Mouse (Mus musculus) stomach, postnatal 0 days (tissue): ENCODE results near the gene 1700012B09Rik. TPM values are rescaled to one million over a fixed set of nuclear protein-coding genes. Genes with fewer than 3 reads are reported as not detected.

Experiments
- ATAC-seq: fragments of 200-750 bp; cut with Nextera tagmentation; 2 replicates; pipeline ENCODE4 v1.8.0; 2017; ENCODE audit not compliant: low FRiP score, low TSS enrichment
- DNase-seq: peaks from one replicate; pipeline ENCODE4 v3.0.0-alpha.2; 2016; ENCODE audit warnings: low spot score
- H3K27ac ChIP-seq: fragments of 300-500 bp; sonication (generic); replicated peaks from 2 replicates; pipeline ENCODE4 v1.5.1; 2014; ENCODE audit warnings: mild to moderate bottlenecking, control low read depth
- H3K27me3 ChIP-seq: fragments of 300-500 bp; sonication (generic); 2 replicates; pipeline ENCODE4 v1.6.1; 2014; ENCODE audit warnings: low read length; ENCODE audit not compliant: control insufficient read depth, insufficient read depth
- H3K36me3 ChIP-seq: fragments of 300-500 bp; sonication (generic); 2 replicates; pipeline ENCODE4 v1.6.1; 2014; ENCODE audit warnings: low read length, mixed read lengths; ENCODE audit not compliant: control insufficient read depth, insufficient read depth
- H3K4me1 ChIP-seq: fragments of 300-500 bp; sonication (generic); replicated peaks from 2 replicates; pipeline ENCODE4 v1.6.1; 2014; ENCODE audit warnings: antibody characterized with exemption; ENCODE audit not compliant: control insufficient read depth, insufficient read depth
- H3K4me2 ChIP-seq: fragments of 300-500 bp; sonication (generic); replicated peaks from 2 replicates; pipeline ENCODE4 v1.6.1; 2014; ENCODE audit warnings: low read depth, mild to moderate bottlenecking, control low read depth, moderate library complexity
- H3K4me3 ChIP-seq: fragments of 300-500 bp; sonication (generic); 2 replicates; pipeline ENCODE4 v1.5.1; 2014; ENCODE audit warnings: low read depth, low read length, control low read depth
- H3K9ac ChIP-seq: fragments of 300-500 bp; sonication (generic); 2 replicates; pipeline ENCODE4 v1.6.1; 2014; ENCODE audit warnings: mild to moderate bottlenecking, low read length, control low read depth, mixed read lengths
- H3K9me3 ChIP-seq: fragments of 300-500 bp; sonication (generic); 2 replicates; pipeline ENCODE4 v1.6.1; 2016; ENCODE audit warnings: low read length; ENCODE audit not compliant: control insufficient read depth
- CTCF ChIP-seq: IDR thresholded peaks from 2 replicates; pipeline ENCODE4 v1.5.1; 2016; ENCODE audit warnings: antibody characterized with exemption, low read depth, mild to moderate bottlenecking, moderate library complexity
- EP300 ChIP-seq: optimal IDR thresholded peaks from 2 replicates; pipeline ENCODE3; 2016; ENCODE audit warnings: antibody characterized with exemption
- WGBS: fragments of 180-500 bp; shearing (Covaris S2); extraction: QIAGEN DNeasy Blood & Tissue Kit; methylation state at CpG from one replicate; pipeline ENCODE4 v1.1.7; 2014; 5-methylcytosine and 5-hydroxymethylcytosine counted together
- polyA plus RNA-seq: library from polyadenylated mRNA; unstranded; fragments of >200 nt; fragmentation: Nextera tagmentation; extraction: Ambion mirVana; gene quantifications from 2 replicates; pipeline ENCODE4 v1.2.1, GENCODE M21; 2015

1700012B09Rik gene
- polyA plus RNA-seq, 1 experiment from 2014 or later: not detected

DNA sequence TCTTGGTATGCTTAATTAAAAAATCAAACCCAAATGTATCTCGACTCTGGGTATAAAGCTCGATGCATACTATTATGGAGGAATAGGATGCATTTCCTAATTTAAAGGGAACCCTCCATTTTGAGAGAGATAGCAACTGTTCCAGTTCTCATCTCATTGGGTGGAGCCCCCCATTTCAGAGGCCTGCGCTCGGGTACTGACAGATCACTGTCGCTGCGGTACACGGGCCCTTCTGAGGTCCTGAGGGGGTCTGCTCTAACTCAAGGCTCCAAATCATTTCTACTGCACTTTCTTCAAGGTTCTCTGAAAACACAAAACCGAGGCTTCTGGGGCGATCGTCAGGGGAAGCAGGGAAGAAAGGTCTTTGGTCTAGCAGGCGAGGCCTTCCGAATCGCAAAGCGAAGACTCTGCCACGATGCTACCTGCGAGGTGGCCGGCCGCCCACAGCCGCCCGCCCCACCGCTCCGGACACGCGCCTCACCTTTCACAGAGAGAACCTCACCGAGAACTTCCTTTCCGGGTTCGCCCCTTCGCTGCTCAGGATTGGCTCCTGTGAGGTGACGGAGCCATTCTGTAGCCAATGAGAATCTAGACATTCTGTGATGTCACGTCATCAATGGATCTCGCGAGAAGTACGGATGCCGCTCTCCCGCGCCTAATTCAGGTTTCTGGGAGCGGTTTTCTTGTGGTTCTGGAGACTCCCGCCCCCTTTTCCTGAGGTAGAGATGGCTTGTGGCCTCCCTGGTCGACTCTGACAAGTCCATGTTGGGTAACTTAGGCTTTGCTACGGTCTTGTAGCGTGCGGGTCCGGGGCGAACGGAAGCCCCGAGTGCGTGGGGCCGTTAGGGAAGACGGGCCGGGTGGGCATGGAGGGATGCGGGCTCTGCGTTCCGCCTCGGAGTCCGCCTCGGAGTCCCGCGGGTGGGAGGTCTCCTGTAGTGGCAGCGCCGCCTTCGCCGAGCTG, 13.5 kb upstream of the 1700012B09Rik start, which contains the start of the genes Mre11a and Ankrd49:
Mre11a (plus strand) TSS at position 616 of the 964 bp plus-strand sequence.
Ankrd49 (minus strand) TSS at position 818 of the 964 bp plus-strand sequence.
- Histone ChIP-seq H3K4me2 (peak within 1 kb of the TSS; percentile 56), H3K9ac (peak within 1 kb of the TSS; percentile 80), H3K4me1 (no peaks in the 10 kb centered on the region), H3K27me3 (no peaks in the 10 kb centered on the region), H3K27ac (peak within 1 kb of the TSS; percentile 94), H3K4me3 (peak within 1 kb of the TSS; percentile 59), H3K36me3 (0 out of 2 replicates have a peak, but pooled peaks cover 4% of the 10 kb centered on the region), H3K9me3 (no peaks in the 10 kb centered on the region)
- under 1% methylated on average over 62 of the region's 62 CpGs for WGBS
- peak; percentile 25; the same call in 1 of the 2 replicates for TF ChIP-seq CTCF
- peak; percentile 99 for TF ChIP-seq EP300
- ATAC-seq (peak; percentile 99), DNase-seq (peak; percentile 93)

- no peaks in the 10 kb centered on the region for H3K4me1 ChIP-seq
- no peak for TF ChIP-seq CTCF
- no peak for TF ChIP-seq EP300
- WGBS: 35% methylated on average over 13 of the region's 13 CpGs
- ATAC-seq (no peak), DNase-seq (peak; percentile 50)
- no peak overlapping the region for H3K4me3 ChIP-seq
- H3K9ac ChIP-seq: no peak overlapping the region
- no peak overlapping the region for H3K4me2 ChIP-seq
- H3K27ac ChIP-seq: no peak overlapping the region
- 0 out of 2 replicates have a peak, but pooled peaks cover 4% of the 10 kb centered on the region for H3K36me3 ChIP-seq
- H3K9me3 ChIP-seq: no peaks in the 10 kb centered on the region
- no peaks in the 10 kb centered on the region for H3K27me3 ChIP-seq
Observed at GRCm38 (mm10) chr9:14778341-14778740, 7.5 kb upstream of the 1700012B09Rik start.

DNA sequence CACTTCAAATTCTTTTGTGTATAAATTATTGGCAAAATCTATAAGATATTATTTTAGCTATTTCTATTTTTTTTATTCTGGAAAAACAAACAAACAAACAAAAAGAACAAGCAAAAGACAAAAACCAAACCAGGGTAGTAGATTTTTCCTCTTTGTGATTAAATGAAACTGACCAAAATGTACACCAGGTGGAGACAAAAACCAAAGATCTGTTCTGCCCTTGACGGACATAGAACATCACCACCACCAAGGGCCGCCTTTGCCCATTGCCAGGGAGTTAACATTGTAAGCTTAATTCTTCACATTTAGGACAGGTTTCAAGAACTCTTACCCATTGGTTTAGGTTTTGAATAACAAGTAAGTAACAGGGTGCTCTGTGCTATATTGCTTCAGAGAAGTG, 3.0 kb upstream of the 1700012B09Rik start:
- TF ChIP-seq EP300 (no peak), CTCF (peak; percentile 68)
- no peak overlapping the region for H3K27ac ChIP-seq
- 0 out of 2 replicates have a peak, but pooled peaks cover 2% of the 10 kb centered on the region for H3K4me1 ChIP-seq
- no peaks in the 10 kb centered on the region for H3K9me3 ChIP-seq
- no peak overlapping the region for H3K4me2 ChIP-seq
- no peaks in the 10 kb centered on the region for H3K36me3 ChIP-seq
- WGBS: 33% methylated on average over 2 of the region's 2 CpGs
- H3K9ac ChIP-seq: no peak overlapping the region
- DNase-seq (no peak), ATAC-seq (no peak)
- no peaks in the 10 kb centered on the region for H3K27me3 ChIP-seq
- no peak overlapping the region for H3K4me3 ChIP-seq

GRCm38 (mm10) chr9:14772074-14772473, 1.2 kb upstream of the 1700012B09Rik start:
- no peaks in the 10 kb centered on the region for H3K27me3 ChIP-seq
- no peaks in the 10 kb centered on the region for H3K9me3 ChIP-seq
- H3K4me1 ChIP-seq: 0 out of 2 replicates have a peak, but pooled peaks cover 2% of the 10 kb centered on the region
- no peaks in the 10 kb centered on the region for H3K36me3 ChIP-seq
- 81% methylated on average over 2 of the region's 2 CpGs for WGBS
- TF ChIP-seq CTCF: no peak
- TF ChIP-seq EP300: no peak
- no peak overlapping the region for H3K9ac ChIP-seq
- H3K27ac ChIP-seq: no peak overlapping the region
- ATAC-seq (peak; percentile 84), DNase-seq (no peak)
- no peak overlapping the region for H3K4me2 ChIP-seq
- H3K4me3 ChIP-seq: no peak overlapping the region

DNA sequence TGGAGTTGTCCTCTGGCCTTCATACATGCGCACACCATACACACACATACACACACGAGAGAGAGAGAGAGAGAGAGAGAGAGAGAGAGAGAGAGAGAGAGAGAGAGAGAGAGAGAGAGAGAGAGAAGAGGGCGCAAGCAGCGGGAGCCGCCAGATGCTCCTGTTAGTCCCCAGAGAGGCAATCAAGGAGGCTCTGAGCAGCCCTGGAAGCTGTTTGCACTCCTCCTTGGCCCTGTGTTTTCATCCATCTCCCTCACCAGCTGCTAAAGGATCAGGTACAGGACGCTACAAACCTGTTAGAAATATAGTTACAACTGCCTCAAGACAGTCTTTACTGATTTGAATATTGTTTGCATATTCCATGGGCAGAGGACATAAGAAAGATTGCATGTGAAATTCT, 1.0 kb downstream of the 1700012B09Rik start:
- H3K4me2 ChIP-seq: no peak overlapping the region
- H3K27ac ChIP-seq: no peak overlapping the region
- H3K9ac ChIP-seq: no peak overlapping the region
- H3K36me3 ChIP-seq: no peaks in the 10 kb centered on the region
- ATAC-seq: no peak
- 0 out of 2 replicates have a peak, but pooled peaks cover 2% of the 10 kb centered on the region for H3K4me1 ChIP-seq
- H3K4me3 ChIP-seq: no peak overlapping the region
- WGBS: 55% methylated on average over 5 of the region's 6 CpGs
- no peaks in the 10 kb centered on the region for H3K9me3 ChIP-seq
- no peaks in the 10 kb centered on the region for H3K27me3 ChIP-seq
- TF ChIP-seq EP300 (no peak), CTCF (no peak)
- DNase-seq: no peak
